Mouse (Mus musculus) hindbrain, embryonic 15.5 days (tissue): ENCODE data around the gene Gm20837. TPM values are rescaled to one million over a fixed set of nuclear protein-coding genes. Genes with fewer than 3 reads are reported as not detected.
"Not testable (repeated sequence)": the region's sequence is repeated elsewhere in the genome, so short reads cannot be mapped to it uniquely, and the experiment has no call there.

ENCODE experiments used
- ATAC-seq: fragments of 200-750 bp; cut with Nextera tagmentation; 2 replicates; pipeline ENCODE4 v1.8.0; 2017; ENCODE audit warnings: low read depth, moderate number of reproducible peaks, moderate TSS enrichment; ENCODE audit not compliant: low FRiP score
- H3K27ac ChIP-seq: fragments of 300-500 bp; sonication (generic); replicated peaks from 2 replicates; pipeline ENCODE4 v1.5.1; 2015; ENCODE audit warnings: mild to moderate bottlenecking, inconsistent platforms
- H3K27me3 ChIP-seq: fragments of 300-500 bp; sonication (generic); 2 replicates; pipeline ENCODE4 v1.6.1; 2015; ENCODE audit warnings: control low read depth, inconsistent platforms
- H3K36me3 ChIP-seq: fragments of 300-500 bp; sonication (generic); 2 replicates; pipeline ENCODE4 v1.6.1; 2015; ENCODE audit warnings: control low read depth, inconsistent platforms
- H3K4me1 ChIP-seq: fragments of 300-500 bp; sonication (generic); replicated peaks from 2 replicates; pipeline ENCODE4 v1.6.1; 2015; ENCODE audit warnings: control low read depth, inconsistent platforms
- H3K4me2 ChIP-seq: fragments of 300-500 bp; sonication (generic); 2 replicates; pipeline ENCODE4 v1.6.1; 2015; ENCODE audit warnings: moderate library complexity, mild to moderate bottlenecking, inconsistent platforms
- H3K4me3 ChIP-seq: fragments of 300-500 bp; sonication (generic); 2 replicates; pipeline ENCODE4 v1.5.1; 2015; ENCODE audit warnings: mild to moderate bottlenecking, inconsistent platforms
- H3K9ac ChIP-seq: fragments of 300-500 bp; sonication (generic); 2 replicates; pipeline ENCODE4 v1.6.1; 2015; ENCODE audit warnings: inconsistent platforms
- H3K9me3 ChIP-seq: fragments of 300-500 bp; sonication (generic); 2 replicates; pipeline ENCODE4 v1.6.1; 2016; ENCODE audit warnings: control low read depth, inconsistent platforms
- WGBS: fragments of 180-500 bp; shearing (Covaris S2); methylation state at CpG from one replicate; pipeline ENCODE4 v1.1.7; 2015; 5-methylcytosine and 5-hydroxymethylcytosine counted together
- polyA plus RNA-seq: library from polyadenylated mRNA; unstranded; fragments of >200 nt; fragmentation: Nextera tagmentation; extraction: Ambion mirVana; gene quantifications from 2 replicates; pipeline ENCODE4 v1.2.1, GENCODE M21; 2015

Gene Gm20837
- not detected in 2 replicates for polyA plus RNA-seq

GRCm38 (mm10) chrY:90400948-90401347 is at the start of gene Gm20837:
TSS of gene Gm20837 (plus strand) at chrY:90401248.
- not testable (repeated sequence) for H3K9me3 ChIP-seq, H3K9ac ChIP-seq, H3K27ac ChIP-seq, H3K36me3 ChIP-seq, H3K4me3 ChIP-seq, H3K4me1 ChIP-seq, ATAC-seq, H3K27me3 ChIP-seq, H3K4me2 ChIP-seq
- WGBS = no CpG with 5 or more reads among the region's 7 CpGs
